Mouse (Mus musculus): ENCODE data around the gene Pdhb. TPM values are rescaled to one million over a fixed set of nuclear protein-coding genes. Genes with fewer than 3 reads are reported as not detected.
"Not testable (repeated sequence)": the region's sequence is repeated elsewhere in the genome, so short reads cannot be mapped to it uniquely, and the experiment has no call there.

The Pdhb gene
- total RNA-seq, 1 experiment, result 152 TPM

- Histone ChIP-seq H3K9me3 (ENCODE audit: control insufficient read depth, insufficient read depth, low read depth, low read length) (no peaks in the 10 kb centered on the region), H3K4me3 (ENCODE audit: insufficient read depth in 1 of 2, low read depth in 1 of 2, low read length in 2 of 2, poor library complexity in 1 of 2, severe bottlenecking in 1 of 2) (no peak overlapping the region), H3K4me1 (ENCODE audit: control insufficient read depth in 2 of 2, insufficient read depth in 2 of 2, low read length in 2 of 2, poor library complexity in 1 of 2) (peaks cover 0 to 6% of the 10 kb centered on the region in 2 experiments; a peak in 1 of 4 replicates), H3K27ac (ENCODE audit: insufficient read depth, low read depth, low read length, poor library complexity, severe bottlenecking) (no peak overlapping the region), H3K9ac (ENCODE audit: insufficient read depth, low read depth, low read length, poor library complexity, severe bottlenecking) (no peak overlapping the region), H3K36me3 (ENCODE audit: control insufficient read depth, insufficient read depth, low read length, poor library complexity, severe bottlenecking) (peaks cover 2% of the 10 kb centered on the region)
- DNase-seq (ENCODE audit: low read depth, low spot score), result no peak
- in situ Hi-C loops (cut with MboI; ENCODE audit: low sequenced_read_pairs in 2 of 2, unreplicated experiment in 2 of 2), result no loop called here
- TF ChIP-seq ZC3H11A (IDR thresholded peaks at IDR 0.05; ENCODE audit: borderline replicate concordance, low read depth, low read length), result no peak
- TF ChIP-seq ZNF384 (IDR thresholded peaks at IDR 0.05; ENCODE audit: low read depth, low read length), result no peak
- TF ChIP-seq MAFK (IDR thresholded peaks at IDR 0.05; ENCODE audit: insufficient read depth, low read depth, low read length), result no peak
- no peak for TF ChIP-seq HCFC1 (IDR thresholded peaks at IDR 0.05; ENCODE audit: borderline replicate concordance, insufficient read depth, low read length)
- TF ChIP-seq CHD2 (IDR thresholded peaks at IDR 0.05; ENCODE audit: low read depth, low read length), result no peak
These were observed 38.6 kb downstream of the Pdhb start for GRCm38 (mm10) chr14:8134234-8134633.

GRCm38 (mm10) chr14:8132789-8133188 lies 40.0 kb downstream of the Pdhb start:
- H3K9me3 ChIP-seq (ENCODE audit: control insufficient read depth, insufficient read depth, low read depth, low read length), result no peaks in the 10 kb centered on the region
- H3K36me3 ChIP-seq (ENCODE audit: control insufficient read depth, insufficient read depth, low read length, poor library complexity, severe bottlenecking), result no peaks in the 10 kb centered on the region; the same call in none of the 2 replicates
- DNase-seq (ENCODE audit: low read depth, low spot score), result no peak
- H3K4me1 ChIP-seq (ENCODE audit: control insufficient read depth in 2 of 2, insufficient read depth in 2 of 2, low read length in 2 of 2, poor library complexity in 1 of 2), result peaks cover 0 to 6% of the 10 kb centered on the region in 2 experiments; a peak in 1 of 4 replicates
- no peak overlapping the region for H3K4me3 ChIP-seq (ENCODE audit: insufficient read depth in 1 of 2, low read depth in 1 of 2, low read length in 2 of 2, poor library complexity in 1 of 2, severe bottlenecking in 1 of 2)
- TF ChIP-seq CHD2 (IDR thresholded peaks at IDR 0.05; ENCODE audit: low read depth, low read length) (no peak), HCFC1 (IDR thresholded peaks at IDR 0.05; ENCODE audit: borderline replicate concordance, insufficient read depth, low read length) (no peak), MAFK (IDR thresholded peaks at IDR 0.05; ENCODE audit: insufficient read depth, low read depth, low read length) (no peak), ZC3H11A (IDR thresholded peaks at IDR 0.05; ENCODE audit: borderline replicate concordance, low read depth, low read length) (no peak), ZNF384 (IDR thresholded peaks at IDR 0.05; ENCODE audit: low read depth, low read length) (no peak)
- in situ Hi-C loops (cut with MboI; ENCODE audit: low sequenced_read_pairs in 2 of 2, unreplicated experiment in 2 of 2), result no loop called here
- no peak overlapping the region for H3K9ac ChIP-seq (ENCODE audit: insufficient read depth, low read depth, low read length, poor library complexity, severe bottlenecking)
- no peak overlapping the region for H3K27ac ChIP-seq (ENCODE audit: insufficient read depth, low read depth, low read length, poor library complexity, severe bottlenecking)

GRCm38 (mm10) chr14:8127971-8128370 lies 44.9 kb downstream of the Pdhb start:
- H3K4me3 ChIP-seq (ENCODE audit: insufficient read depth in 1 of 2, low read depth in 1 of 2, low read length in 2 of 2, poor library complexity in 1 of 2, severe bottlenecking in 1 of 2), result no peak overlapping the region
- H3K9me3 ChIP-seq (ENCODE audit: control insufficient read depth, insufficient read depth, low read depth, low read length), result no peaks in the 10 kb centered on the region
- no peak for DNase-seq (ENCODE audit: low read depth, low spot score)
- no peaks in the 10 kb centered on the region; the same call in 1 of the 2 replicates for H3K36me3 ChIP-seq (ENCODE audit: control insufficient read depth, insufficient read depth, low read length, poor library complexity, severe bottlenecking)
- no peak overlapping the region for H3K9ac ChIP-seq (ENCODE audit: insufficient read depth, low read depth, low read length, poor library complexity, severe bottlenecking)
- H3K4me1 ChIP-seq (ENCODE audit: control insufficient read depth in 2 of 2, insufficient read depth in 2 of 2, low read length in 2 of 2, poor library complexity in 1 of 2), result peaks cover 0 to 5% of the 10 kb centered on the region in 2 experiments; a peak in 3 of 4 replicates
- TF ChIP-seq HCFC1 (IDR thresholded peaks at IDR 0.05; ENCODE audit: borderline replicate concordance, insufficient read depth, low read length) (no peak), ZC3H11A (IDR thresholded peaks at IDR 0.05; ENCODE audit: borderline replicate concordance, low read depth, low read length) (no peak), CHD2 (IDR thresholded peaks at IDR 0.05; ENCODE audit: low read depth, low read length) (no peak), MAFK (IDR thresholded peaks at IDR 0.05; ENCODE audit: insufficient read depth, low read depth, low read length) (no peak), ZNF384 (IDR thresholded peaks at IDR 0.05; ENCODE audit: low read depth, low read length) (no peak)
- in situ Hi-C loops (cut with MboI; ENCODE audit: low sequenced_read_pairs in 2 of 2, unreplicated experiment in 2 of 2), result no loop called here
- no peak overlapping the region for H3K27ac ChIP-seq (ENCODE audit: insufficient read depth, low read depth, low read length, poor library complexity, severe bottlenecking)

- Histone ChIP-seq H3K9me3 (ENCODE audit: control insufficient read depth, insufficient read depth, low read depth, low read length) (no peaks in the 10 kb centered on the region), H3K4me1 (ENCODE audit: control insufficient read depth in 2 of 2, insufficient read depth in 2 of 2, low read length in 2 of 2, poor library complexity in 1 of 2) (peaks cover 0 to 2% of the 10 kb centered on the region in 2 experiments; a peak in 3 of 4 replicates), H3K9ac (ENCODE audit: insufficient read depth, low read depth, low read length, poor library complexity, severe bottlenecking) (no peak overlapping the region), H3K4me3 (ENCODE audit: insufficient read depth in 1 of 2, low read depth in 1 of 2, low read length in 2 of 2, poor library complexity in 1 of 2, severe bottlenecking in 1 of 2) (no peak overlapping the region), H3K36me3 (ENCODE audit: control insufficient read depth, insufficient read depth, low read length, poor library complexity, severe bottlenecking) (no peaks in the 10 kb centered on the region), H3K27ac (ENCODE audit: insufficient read depth, low read depth, low read length, poor library complexity, severe bottlenecking) (no peak overlapping the region; the same call in 1 of the 2 replicates)
- in situ Hi-C loops (cut with MboI; ENCODE audit: low sequenced_read_pairs in 2 of 2, unreplicated experiment in 2 of 2), result no loop called here
- no peak for TF ChIP-seq ZNF384 (IDR thresholded peaks at IDR 0.05; ENCODE audit: low read depth, low read length)
- no peak for TF ChIP-seq HCFC1 (IDR thresholded peaks at IDR 0.05; ENCODE audit: borderline replicate concordance, insufficient read depth, low read length)
- no peak for TF ChIP-seq ZC3H11A (IDR thresholded peaks at IDR 0.05; ENCODE audit: borderline replicate concordance, low read depth, low read length)
- TF ChIP-seq MAFK (IDR thresholded peaks at IDR 0.05; ENCODE audit: insufficient read depth, low read depth, low read length), result no peak
- TF ChIP-seq CHD2 (IDR thresholded peaks at IDR 0.05; ENCODE audit: low read depth, low read length), result no peak
- DNase-seq (ENCODE audit: low read depth, low spot score), result no peak
These were observed 48.6 kb downstream of the Pdhb start for GRCm38 (mm10) chr14:8124046-8124881.

GRCm38 (mm10) chr14:8123611-8124010 lies 49.2 kb downstream of the Pdhb start:
- H3K36me3 ChIP-seq (ENCODE audit: control insufficient read depth, insufficient read depth, low read length, poor library complexity, severe bottlenecking); H3K27ac ChIP-seq (ENCODE audit: insufficient read depth, low read depth, low read length, poor library complexity, severe bottlenecking); in situ Hi-C loops (cut with MboI; ENCODE audit: low sequenced_read_pairs in 2 of 2, unreplicated experiment in 2 of 2); H3K4me3 ChIP-seq (ENCODE audit: insufficient read depth in 1 of 2, low read depth in 1 of 2, low read length in 2 of 2, poor library complexity in 1 of 2, severe bottlenecking in 1 of 2); DNase-seq (ENCODE audit: low read depth, low spot score); H3K9me3 ChIP-seq (ENCODE audit: control insufficient read depth, insufficient read depth, low read depth, low read length); H3K9ac ChIP-seq (ENCODE audit: insufficient read depth, low read depth, low read length, poor library complexity, severe bottlenecking); H3K4me1 ChIP-seq (ENCODE audit: control insufficient read depth in 2 of 2, insufficient read depth in 2 of 2, low read length in 2 of 2, poor library complexity in 1 of 2): not testable (repeated sequence)
